Mouse (Mus musculus): ENCODE measurements at regions not wholly inside any gene's neighbourhood (a gene's known extent, or its start where the extent isn't known, plus 50 kb on each side); places are given as distances from the start of the nearest gene placed in this dataset.

DNA sequence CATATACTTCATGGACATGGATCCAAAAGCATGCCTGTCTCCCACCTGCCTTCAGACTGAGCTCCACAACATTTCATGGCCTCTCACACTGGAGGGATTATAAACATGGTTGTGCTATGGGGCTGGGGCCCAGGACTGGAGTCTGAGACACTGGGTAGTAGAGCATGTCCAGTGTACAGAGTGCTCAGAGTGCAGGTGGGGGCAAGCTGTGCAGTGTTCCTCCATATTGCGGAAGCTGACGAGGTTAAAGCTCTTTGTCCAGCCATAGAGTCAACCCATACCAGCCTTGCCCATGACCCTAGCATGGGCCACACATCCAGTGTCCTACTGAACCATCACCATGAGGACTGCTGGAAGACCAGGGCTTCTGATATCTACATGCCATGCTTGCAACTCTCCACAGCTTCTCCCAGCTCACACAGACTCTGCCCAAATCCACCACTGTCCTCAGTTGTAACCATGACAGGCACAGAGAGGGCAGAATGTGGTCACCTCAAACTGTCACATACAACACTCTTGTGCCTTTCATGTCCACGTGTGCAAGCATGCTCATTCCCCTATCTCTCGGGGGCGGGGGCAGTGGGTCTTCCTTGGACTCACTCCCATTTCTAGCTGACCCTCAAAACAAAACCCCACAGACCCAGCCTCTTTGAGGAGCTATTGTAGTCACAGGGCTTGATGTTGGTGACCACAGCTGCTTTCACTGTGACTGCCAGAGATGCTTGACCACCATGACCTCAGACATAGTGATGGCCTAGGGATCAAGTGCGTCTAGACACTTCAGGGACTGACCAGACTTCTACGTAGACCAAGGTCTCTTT lies 55.9 kb downstream of the Tmem121 start:
- in situ Hi-C loops (cut with MboI): no loop called here

DNA sequence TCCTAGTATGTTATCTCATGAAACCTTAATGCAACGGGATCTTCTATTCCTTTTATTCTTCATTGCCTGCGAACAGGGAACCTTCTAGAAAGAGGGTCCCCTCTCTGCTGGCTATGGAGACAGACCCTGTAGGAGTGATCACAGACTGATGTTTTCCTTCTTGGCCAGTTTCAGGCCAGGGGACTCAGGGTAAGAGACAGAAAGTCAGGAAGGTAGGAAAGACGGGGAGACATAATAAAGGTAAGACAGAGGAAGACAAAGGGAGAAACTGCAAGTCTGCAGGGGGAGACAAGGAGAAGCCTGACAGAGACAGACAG lies 56.4 kb downstream of the Tmem121 start:
- in situ Hi-C loops (cut with MboI): no loop called here

DNA sequence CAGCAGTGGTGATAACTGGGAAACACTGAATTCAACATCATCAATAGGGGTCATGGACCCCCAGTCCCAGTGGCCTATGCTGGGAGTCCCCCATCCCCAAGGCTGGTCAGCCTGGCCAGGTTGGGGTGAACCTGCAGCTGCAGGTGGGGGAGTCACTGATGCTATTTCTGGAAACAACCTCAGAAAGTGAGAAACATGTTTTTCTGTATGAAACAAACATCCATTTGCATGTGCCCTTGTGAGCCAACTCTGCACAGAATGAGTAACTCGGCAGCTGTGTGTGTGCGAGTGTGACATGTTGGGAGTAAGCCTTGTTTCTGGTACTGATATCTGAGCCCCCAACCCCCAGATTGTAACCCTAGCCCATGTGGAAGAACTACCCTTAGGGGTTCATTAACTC lies 59.0 kb downstream of the Tmem121 start:
- in situ Hi-C loops (cut with MboI): no loop called here

DNA sequence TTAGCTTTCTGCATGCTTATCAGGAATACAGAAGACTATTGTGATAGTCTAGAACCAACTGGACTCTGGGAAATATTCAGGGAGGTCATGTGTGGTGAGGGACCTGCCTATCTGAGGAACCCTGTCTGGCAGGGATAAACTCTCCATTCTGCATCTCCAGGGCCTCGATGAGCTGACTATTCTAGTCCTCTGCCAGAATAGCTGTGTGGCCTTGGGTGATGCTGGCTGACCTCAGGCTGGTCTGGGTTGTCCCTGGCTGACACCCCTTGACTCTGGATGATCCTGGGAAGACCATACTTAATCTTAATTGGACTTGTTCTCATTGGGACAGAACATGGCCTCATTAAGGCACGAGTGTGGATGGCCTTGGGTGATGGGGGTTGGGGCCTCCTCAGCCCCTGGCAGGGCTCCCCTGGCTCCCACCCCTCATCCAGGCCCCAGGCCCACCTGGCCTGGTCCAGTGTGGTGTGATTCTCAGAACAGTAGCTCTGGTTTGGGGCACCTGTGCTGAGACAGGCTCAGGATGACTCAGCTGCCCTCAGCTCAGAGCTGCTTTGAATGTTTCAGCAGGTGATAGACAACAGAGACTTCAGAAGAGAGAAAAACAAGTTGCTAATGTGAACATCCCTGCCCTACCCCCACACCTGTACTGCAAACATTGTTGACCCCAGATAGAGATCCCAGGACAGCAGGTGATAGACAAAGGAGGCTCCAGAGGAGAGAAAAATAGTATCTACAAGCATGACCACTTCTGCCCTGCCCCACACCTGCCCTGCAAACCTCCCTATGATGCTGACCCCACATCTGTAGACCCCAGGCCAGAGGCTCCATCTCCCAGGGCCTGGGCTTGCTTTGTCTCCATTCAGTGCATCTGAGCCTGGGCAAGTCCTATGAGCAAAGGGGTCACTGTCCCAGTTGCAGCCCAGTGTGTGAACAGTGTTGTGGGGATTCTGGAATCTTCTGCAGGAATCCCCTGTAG lies 68.0 kb downstream of the Tmem121 start:
- in situ Hi-C loops (cut with MboI): loop anchor here (10.0 kb wide), 1 partner anchor 231 kb away; the partner anchor contains the start of gene Adam6b

DNA sequence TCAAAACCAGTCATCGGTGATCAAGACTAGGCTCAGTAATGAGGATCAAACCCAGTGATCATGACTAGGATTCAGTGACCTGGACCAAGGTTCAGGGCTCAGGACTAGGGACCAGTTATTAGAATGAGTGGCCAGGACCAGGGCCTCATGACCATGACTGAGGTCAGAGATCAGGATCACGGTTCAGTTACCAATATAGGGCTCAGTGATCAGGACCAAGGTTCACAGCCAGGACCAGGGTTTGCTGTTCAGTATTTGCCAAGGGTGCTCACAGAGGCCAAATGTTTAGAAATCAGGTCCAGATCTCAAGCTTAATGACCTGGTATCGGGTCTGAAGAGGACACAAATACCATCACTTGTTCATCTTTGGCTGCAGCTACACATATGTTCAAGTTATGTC lies 69.6 kb downstream of the Tmem121 start:
- in situ Hi-C loops (cut with MboI): loop anchor here (5.0 to 10.0 kb wide), 2 partner anchors 33 to 229 kb away; partner anchors contain the start of gene Adam6b

DNA sequence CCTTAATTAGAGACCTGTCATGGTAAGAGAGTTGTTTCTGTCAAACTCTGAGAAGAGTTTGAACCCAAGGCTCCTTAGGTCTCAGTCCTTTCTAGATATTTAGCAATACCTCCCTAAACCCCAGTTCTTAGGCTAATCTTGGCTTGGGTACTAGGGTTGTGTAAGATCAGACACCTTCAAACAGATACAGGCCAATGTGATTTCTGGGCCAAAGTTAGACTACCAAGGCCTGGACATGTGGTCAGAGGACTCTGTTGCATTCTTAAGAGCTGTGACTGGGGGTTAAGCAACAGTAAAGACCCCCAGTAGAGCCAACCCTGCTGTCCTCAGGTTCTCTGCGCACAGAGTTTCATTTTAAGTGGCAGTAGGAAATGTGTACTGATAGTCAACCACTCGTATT lies 70.9 kb downstream of the Tmem121 start:
- in situ Hi-C loops (cut with MboI): loop anchor here (5.0 to 10.0 kb wide), 2 partner anchors 34 to 228 kb away; partner anchors contain the start of gene Adam6b

DNA sequence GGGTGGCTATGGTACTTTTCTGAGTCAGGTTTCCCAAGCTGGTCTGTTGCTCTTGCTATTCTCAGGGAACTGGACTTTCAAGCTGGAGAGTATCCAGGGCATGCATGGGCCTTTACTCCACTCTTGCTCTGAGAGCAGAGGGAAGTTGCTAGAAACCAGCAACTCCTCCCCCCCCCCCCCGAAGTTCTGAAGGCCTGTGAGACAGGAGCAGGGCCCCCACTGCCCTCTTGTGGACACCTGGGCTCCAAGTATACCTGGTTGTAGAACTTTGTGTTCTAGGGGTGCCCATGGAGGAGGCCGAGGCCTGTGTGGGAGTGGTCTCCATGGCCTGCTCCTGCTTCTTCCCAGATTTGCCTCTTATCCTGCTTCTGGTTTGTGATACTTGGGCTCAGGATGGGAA lies 71.5 kb downstream of the Tmem121 start:
- in situ Hi-C loops (cut with MboI): loop anchor here (5.0 to 10.0 kb wide), 2 partner anchors 35 to 228 kb away; partner anchors contain the start of gene Adam6b

DNA sequence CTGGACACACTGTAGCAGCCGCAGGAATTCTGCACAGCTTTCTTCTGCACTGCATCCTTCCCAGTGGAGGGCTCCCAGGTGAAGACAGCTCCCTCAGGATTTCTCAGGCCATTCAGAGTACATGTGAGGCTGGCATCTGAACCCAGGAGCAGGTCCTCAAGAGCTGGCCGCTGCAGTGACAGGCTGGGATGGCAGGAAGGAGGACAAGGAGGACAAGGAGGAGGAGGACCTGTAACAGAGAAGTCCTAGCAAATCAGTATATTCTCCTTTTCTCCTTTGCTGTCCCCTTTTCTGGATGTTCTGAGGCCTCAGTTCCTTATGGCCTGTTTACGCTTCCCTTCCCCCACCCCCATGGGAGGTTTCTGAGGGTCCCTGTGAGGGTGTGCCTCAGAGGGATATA lies 73.7 kb downstream of the Tmem121 start:
- in situ Hi-C loops (cut with MboI): loop anchor here (5.0 to 10.0 kb wide), 2 partner anchors 37 to 225 kb away; partner anchors contain the start of gene Adam6b

DNA sequence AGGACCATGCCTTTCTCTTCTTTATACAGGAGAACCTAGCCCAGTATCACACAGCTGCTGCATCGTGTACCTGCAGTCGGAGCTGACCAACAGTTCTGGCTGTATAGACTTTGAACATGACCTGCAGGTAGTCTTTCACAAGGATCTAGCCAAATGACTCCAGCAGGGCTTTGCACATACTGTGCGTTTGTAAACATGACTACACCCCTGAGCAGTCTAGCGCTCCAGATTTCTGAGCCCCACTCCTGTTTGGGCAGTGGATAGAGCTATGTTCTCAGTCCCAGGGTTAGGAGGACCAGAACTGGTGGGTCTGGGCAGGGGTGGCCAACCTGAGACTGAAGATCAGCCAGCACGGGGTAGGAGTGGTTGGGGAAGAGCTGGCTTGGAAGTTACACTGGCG lies 74.6 kb downstream of the Tmem121 start:
- in situ Hi-C loops (cut with MboI): no loop called here

DNA sequence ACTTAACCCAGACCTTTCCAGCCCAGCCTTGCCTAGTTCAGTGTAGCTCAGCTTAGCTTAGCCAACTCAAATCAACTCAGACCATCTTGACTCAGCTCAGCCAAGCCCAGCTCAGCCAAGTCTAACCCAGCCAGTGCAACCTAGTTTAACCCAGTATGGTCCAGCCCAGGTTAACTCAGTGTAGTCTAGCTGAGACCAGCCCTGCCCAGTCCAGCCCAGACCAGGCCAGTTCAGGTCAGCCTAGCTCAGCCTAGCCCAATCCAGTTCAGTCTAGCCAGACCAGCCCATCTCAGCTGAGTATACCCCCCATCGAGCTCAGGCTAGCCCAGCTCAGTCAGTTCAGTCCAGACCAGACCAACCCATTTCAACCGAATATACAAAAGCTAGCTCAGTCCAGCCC lies 90.2 kb downstream of the Tmem121 start:
- in situ Hi-C loops (cut with MboI): no loop called here

DNA sequence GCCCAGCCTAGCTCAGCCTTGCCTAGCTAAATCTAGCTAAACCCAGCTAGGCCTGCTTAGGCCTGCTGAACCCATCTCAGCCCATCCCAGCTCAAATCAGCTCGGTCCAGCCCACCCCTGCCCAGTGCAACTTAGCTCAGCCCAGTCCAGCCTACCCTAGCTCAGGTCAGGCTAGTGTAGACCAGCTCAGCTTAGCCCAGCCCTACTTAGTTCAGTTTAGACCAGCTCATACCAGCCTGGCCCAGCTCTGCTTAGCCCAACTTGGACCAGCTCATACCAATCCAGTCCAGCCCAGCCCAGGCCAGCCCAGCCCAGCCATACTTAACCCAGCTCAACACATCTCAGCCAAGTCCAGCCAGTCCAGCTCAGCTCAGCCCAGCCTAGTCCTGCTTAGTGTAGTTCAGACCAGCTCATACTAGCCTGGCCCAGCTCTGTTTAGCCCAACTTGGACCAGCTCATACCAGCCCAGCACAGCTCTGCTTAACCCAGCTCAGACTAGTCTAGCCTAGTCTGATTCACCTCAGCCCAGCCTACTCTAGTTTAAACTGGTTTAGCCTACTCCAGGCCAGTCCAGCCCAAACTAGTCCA lies 90.7 kb downstream of the Tmem121 start:
- in situ Hi-C loops (cut with MboI): no loop called here

DNA sequence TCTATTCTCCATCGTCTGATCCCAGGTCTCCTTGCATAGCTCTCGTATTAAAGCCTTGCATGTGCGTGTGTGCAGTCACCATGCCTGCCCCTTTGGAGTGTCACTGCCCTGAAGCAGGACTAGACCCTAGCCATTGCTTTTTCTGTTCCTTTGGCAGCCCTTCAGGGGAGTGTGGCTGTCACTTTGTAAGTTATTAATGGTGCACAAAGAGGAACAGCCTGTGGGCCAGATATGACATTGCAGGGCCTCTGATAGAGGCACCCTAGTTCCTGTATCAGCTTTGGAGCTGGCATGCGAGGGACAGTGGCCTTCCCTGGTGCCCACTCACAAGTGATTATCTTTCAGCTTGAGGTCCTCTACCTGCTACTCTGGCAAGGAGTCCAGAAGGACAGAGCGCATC lies 92.0 kb downstream of the Tmem121 start:
- in situ Hi-C loops (cut with MboI): no loop called here

DNA sequence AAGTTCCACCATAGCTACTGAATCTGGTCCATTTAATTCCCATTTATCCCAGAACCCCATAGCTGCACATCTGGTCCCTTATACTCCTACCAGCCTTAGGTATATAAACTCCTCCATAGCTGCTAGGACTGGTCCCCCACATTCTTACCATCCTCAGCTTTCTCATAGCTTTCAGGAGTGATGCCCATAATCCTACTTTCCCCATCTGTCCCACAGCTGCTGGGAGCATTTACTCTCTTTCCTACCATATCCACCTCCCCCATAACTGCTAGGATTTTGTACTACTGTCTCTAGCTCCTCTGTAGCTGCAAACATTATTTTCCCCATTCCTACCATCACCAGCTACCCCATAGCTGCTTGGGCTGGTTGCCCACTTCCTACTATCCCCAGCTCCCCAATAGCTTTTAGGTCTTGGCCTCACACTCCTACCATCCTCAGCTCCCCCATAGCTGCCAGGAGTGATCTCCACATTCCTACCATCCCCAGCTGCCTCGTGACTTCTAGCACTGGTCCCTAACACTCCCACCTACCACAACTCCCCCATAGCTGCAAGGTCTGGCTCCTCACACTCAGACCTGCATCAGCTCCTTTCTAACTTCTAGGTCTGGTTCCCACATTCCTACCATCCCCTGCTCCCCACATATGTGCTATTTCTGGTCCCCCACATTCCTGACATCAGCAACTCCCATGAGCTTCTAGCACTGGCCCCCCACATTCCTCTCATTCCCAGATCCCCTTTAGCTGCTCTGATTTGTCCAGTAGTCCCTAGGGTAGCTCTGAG lies 106.5 kb downstream of the Tmem121 start:
- in situ Hi-C loops (cut with MboI): no loop called here

DNA sequence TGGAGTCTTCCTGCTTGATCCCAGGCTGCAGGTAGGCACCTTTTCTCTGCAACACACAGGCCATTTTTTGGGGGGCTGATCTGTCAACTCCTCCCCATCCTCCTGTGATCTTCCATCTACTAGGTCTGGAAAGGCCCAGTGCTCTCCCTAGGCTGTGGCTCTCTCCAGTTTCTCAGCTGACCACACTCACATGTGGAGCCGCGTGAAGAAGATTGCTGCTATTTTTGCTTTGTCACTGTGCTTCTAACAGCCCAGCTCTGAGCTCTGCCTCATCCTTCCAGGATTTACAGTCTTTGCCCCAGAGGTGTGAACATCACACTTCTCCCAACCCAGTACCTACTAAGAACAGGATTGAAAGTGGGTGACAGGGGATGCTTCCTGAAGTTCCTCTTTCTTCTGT lies 110.2 kb downstream of the Tmem121 start:
- in situ Hi-C loops (cut with MboI): no loop called here

DNA sequence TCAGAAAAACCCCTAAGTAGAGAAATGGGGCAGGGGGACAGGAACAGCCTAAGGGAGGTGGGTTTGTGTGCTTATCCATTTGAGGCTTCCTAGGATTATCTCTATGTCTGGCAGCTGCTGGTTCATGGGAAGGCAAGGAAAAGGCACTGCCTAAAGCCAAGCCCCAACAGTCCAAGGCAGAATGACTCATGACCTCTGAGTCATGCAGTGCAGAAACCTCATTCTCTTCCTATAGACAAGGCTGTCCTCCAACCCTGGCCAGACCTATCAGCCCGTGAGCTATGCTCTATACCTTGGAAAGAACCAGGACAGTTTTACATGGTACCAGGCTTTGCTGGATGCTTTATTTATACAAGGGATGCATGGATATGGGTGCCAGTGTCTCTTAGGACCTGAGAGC lies 120.2 kb downstream of the Tmem121 start:
- in situ Hi-C loops (cut with MboI): no loop called here

DNA sequence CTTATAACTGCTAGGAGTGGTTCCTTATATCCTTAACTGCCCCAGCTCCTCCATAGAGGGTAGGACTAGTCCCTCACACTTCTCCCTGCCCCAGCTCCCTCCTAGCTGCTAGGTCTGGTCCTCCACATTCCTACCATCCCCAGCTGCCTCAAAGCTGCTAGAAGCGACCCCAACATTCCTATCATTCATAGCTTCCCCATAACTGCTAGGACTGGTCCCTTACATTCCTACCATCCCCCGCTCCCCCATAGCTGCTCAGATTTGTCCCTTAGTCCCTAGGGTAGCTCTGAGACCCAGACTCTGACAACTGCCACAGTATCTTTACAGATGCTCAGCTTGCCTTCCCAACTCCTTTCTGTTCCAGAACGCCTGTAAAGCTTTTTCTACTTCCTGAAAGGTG lies 127.6 kb downstream of the Tmem121 start:
- in situ Hi-C loops (cut with MboI): no loop called here

DNA sequence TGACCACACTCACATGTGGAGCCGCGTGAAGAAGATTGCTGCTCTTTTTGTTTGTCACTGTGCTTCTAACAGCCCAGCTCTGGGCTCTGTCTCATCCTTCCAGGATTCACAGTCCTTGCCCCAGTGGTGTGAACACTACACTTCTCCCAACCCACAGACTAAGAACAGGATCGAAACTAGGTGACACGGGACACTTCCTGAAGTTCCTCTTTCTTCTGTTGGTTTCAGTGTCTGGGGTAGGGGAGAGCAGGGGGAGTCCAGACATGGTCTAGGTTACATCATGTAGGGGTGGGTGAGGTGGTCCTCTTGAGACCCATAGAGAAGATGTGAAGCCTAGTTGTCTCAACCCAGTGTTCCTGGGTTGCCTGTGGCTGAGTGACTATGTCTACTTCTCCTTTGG lies 128.9 kb downstream of the Tmem121 start:
- in situ Hi-C loops (cut with MboI): no loop called here

DNA sequence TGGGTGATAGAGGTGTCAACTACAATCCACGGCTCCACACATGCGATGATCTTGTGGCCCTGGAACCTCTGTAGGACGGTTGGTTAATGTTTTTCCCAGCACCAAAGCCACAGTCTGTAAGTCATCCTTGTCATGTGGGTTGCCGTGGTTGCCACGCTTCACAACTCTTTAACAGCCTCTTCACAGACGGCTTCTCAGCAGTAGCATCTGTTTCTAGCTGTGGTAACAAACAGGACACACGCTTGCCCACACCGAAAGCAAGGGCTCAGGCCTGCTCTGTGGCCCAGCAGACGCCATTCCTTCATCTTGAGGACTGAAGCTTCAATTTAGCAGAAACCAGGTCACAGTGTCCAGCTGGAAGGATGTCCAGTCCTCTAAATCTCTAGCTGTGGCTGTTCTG lies 135.4 kb downstream of the Tmem121 start:
- in situ Hi-C loops (cut with MboI): no loop called here

DNA sequence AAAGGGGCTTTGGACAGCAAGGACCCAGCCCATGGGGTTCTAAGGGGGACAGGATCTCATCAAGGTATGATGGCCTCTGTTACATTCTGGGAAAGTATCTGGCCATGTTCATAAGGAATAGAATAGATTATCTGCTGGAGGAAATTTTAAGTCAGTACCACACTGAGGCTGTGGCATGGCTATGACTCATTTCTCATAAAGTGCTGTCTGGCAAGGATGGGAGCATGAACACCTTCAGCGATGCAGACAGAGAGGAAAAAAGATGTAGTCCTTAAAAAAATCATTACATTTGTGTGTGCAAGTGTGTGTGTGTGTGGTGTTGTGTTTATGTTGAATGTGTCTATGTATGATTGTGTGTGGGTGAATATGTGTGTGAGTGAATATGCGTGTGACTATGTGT lies 136.4 kb downstream of the Tmem121 start:
- in situ Hi-C loops (cut with MboI): no loop called here

DNA sequence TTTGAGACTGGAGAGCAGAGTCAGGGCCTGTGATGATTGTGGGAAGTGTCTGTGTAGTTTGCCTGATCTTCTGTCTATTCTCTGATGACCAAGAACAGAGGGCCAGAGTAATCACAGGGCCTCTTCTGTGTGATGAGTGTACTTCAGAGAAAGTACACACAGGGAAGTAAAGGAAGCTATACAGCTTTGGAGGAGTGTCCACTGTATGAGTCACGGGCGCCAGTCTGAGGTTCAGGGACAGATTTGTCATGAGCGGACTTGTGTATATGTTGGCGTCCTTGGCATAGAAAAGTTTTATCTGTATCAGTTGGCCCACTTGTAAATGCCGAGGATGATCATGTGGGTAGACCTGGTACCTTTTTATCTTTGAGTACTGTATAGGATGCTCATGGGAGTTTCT lies 142.1 kb downstream of the Tmem121 start:
- in situ Hi-C loops (cut with MboI): no loop called here

DNA sequence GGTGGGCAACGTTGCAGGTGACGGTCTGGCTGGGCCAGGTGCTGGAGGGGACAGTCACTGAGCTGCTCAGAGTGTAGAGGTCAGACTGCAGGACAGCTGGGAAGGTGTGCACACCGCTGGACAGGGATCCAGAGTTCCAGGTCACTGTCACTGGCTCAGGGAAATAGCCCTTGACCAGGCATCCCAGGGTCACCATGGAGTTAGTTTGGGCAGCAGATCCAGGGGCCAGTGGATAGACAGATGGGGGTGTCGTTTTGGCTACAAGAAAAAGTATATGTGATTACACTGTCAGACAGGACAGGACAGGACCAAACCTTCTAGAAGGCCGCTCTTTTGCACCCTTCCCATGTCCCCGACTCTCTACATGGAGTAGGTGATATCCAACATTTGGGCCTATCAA lies 144.5 kb downstream of the Tmem121 start:
- in situ Hi-C loops (cut with MboI): no loop called here

DNA sequence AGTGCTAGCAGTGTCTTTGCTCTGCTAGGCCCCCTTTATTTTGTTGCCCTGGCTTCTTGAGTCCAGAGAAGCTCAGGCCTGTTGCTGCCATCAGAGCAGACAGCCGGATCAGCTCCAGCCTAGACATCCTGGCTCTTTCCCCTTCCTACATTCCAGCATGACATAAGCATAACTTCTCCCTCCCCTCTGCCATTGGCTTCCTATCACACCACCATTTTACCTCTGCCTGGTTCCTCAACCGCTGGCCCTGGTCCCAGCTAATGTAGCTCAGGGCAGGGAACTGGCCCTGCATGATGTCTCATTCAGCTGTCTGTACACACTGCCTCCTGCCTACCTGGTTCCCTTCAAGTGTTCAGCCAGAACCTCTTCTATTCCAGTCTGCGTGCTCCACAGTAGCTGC lies 146.5 kb downstream of the Tmem121 start:
- in situ Hi-C loops (cut with MboI): no loop called here
